Mouse (Mus musculus) hindbrain, postnatal 0 days (tissue): ENCODE measurements around the gene Cntfr. TPM values are rescaled to one million over a fixed set of nuclear protein-coding genes. Genes with fewer than 3 reads are reported as not detected.

Experiments
- ATAC-seq: fragments of 200-750 bp; cut with Nextera tagmentation; 2 replicates; pipeline ENCODE4 v1.8.0; 2017; ENCODE audit warnings: mild to moderate bottlenecking, moderate TSS enrichment, moderate library complexity
- DNase-seq: peaks from one replicate; pipeline ENCODE4 v3.0.0-alpha.2; 2015; ENCODE audit warnings: low spot score
- H3K27ac ChIP-seq: fragments of 300-500 bp; sonication (generic); 2 replicates; pipeline ENCODE4 v1.5.1; 2014; ENCODE audit warnings: mild to moderate bottlenecking
- H3K27me3 ChIP-seq: fragments of 300-500 bp; sonication (generic); 2 replicates; pipeline ENCODE4 v1.6.1; 2014; ENCODE audit warnings: low read length, mixed read lengths; ENCODE audit not compliant: insufficient read depth
- H3K36me3 ChIP-seq: fragments of 300-500 bp; sonication (generic); 2 replicates; pipeline ENCODE4 v1.6.1; 2014; ENCODE audit warnings: low read length, mixed read lengths; ENCODE audit not compliant: insufficient read depth
- H3K4me1 ChIP-seq: fragments of 300-500 bp; sonication (generic); 2 replicates; pipeline ENCODE4 v1.6.1; 2014; ENCODE audit warnings: antibody characterized with exemption, low read length, mixed read lengths; ENCODE audit not compliant: insufficient read depth
- H3K4me2 ChIP-seq: fragments of 300-500 bp; sonication (generic); 2 replicates; pipeline ENCODE4 v1.6.1; 2014; ENCODE audit warnings: low read depth, mild to moderate bottlenecking, low read length, moderate library complexity, mixed read lengths
- H3K4me3 ChIP-seq: fragments of 300-500 bp; sonication (generic); 2 replicates; pipeline ENCODE4 v1.5.1; 2014; ENCODE audit warnings: low read length
- H3K9ac ChIP-seq: fragments of 300-500 bp; sonication (generic); replicated peaks from 2 replicates; pipeline ENCODE4 v1.6.1; 2014; ENCODE audit warnings: mild to moderate bottlenecking, low read length, moderate library complexity, mixed read lengths
- H3K9me3 ChIP-seq: fragments of 300-500 bp; sonication (generic); 2 replicates; pipeline ENCODE4 v1.6.1; 2016; ENCODE audit warnings: low read length, mixed read lengths
- CTCF ChIP-seq: IDR thresholded peaks from 2 replicates; pipeline ENCODE4 v1.5.1; 2016; ENCODE audit warnings: antibody characterized with exemption, control low read depth, low read depth
- WGBS: fragments of 180-500 bp; shearing (Covaris S2); extraction: QIAGEN DNeasy Blood & Tissue Kit; methylation state at CpG from one replicate; pipeline ENCODE4 v1.1.7; 2014; 5-methylcytosine and 5-hydroxymethylcytosine counted together
- polyA plus RNA-seq: library from polyadenylated mRNA; unstranded; fragments of >200 nt; fragmentation: Nextera tagmentation; extraction: Ambion mirVana; gene quantifications from 2 replicates; pipeline ENCODE4 v1.2.1, GENCODE M21; 2015
- total RNA-seq: library from RNA; depleted of rRNA; stranded (reverse); fragments of >200 nt; gene quantifications from 2 replicates; pipeline ENCODE4 v1.2.3, GENCODE M21; 2014

Gene Cntfr
- total and polyA plus RNA-seq, 2 experiments from 2014 or later = 22.1 to 61.9 TPM

DNA sequence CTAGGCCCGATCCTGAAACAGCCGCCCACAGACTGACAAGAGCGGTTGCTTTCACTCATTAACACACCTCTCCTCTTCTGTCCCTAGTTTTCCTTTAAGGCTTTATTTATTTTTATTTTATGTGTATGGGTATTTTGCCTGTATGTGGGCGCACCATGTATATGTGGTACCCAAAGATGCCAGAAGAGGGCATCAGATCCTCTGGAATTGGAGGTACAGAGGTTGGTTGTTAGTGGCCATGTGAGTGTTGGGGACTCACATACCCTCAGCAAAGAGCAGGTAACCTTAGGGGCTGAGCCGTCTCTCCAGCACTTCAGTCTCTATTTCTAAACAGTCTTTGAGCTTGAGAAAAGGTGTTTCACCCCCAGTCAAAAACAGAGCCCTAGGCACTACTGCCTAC, 18.7 kb upstream of the Cntfr start:
- Histone ChIP-seq H3K4me3 (no peak overlapping the region), H3K27ac (no peak overlapping the region), H3K36me3 (peaks cover 28% of the 10 kb centered on the region), H3K9ac (no peak overlapping the region), H3K4me2 (no peak overlapping the region), H3K9me3 (no peaks in the 10 kb centered on the region), H3K4me1 (peaks cover 10% of the 10 kb centered on the region; the same call in 1 of the 2 replicates), H3K27me3 (no peaks in the 10 kb centered on the region)
- peak; percentile 73 for TF ChIP-seq CTCF
- DNase-seq = peak; percentile 67
- 84% methylated on average over 5 of the region's 5 CpGs for WGBS
- ATAC-seq = no peak

DNA sequence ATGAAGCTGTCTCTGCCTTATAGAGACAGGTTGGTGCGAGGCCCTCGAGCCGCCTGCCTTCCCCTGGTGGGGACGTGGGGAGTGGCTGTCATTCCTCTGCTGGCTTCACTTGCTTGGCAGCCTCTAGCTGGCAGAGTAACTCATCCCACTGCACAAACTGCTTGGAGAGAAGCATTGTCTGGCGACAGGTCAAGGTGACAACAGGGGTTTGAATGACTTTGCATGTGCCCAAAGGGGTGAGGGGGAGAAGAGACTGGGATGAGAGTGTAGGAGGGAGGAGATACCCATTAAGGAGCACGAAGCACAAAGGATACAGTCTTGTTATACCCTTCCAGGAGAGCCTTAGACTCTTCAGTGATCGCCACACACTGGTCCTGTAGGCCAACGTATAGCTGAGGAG, 18.2 kb upstream of the Cntfr start:
- no peak for TF ChIP-seq CTCF
- ATAC-seq (no peak), DNase-seq (no peak)
- Histone ChIP-seq H3K36me3 (peaks cover 25% of the 10 kb centered on the region), H3K9me3 (no peaks in the 10 kb centered on the region), H3K27me3 (no peaks in the 10 kb centered on the region), H3K27ac (no peak overlapping the region), H3K4me3 (no peak overlapping the region), H3K4me1 (peaks cover 10% of the 10 kb centered on the region; the same call in 1 of the 2 replicates), H3K4me2 (no peak overlapping the region), H3K9ac (no peak overlapping the region)
- WGBS = 75% methylated on average over 8 of the region's 8 CpGs

GRCm38 (mm10) chr4:41714276-41714675, 17.4 kb upstream of the Cntfr start:
- H3K36me3 ChIP-seq = peaks cover 20% of the 10 kb centered on the region
- H3K4me2 ChIP-seq = peak overlapping the region; percentile 90
- H3K27me3 ChIP-seq = no peaks in the 10 kb centered on the region
- H3K9me3 ChIP-seq = no peaks in the 10 kb centered on the region
- peak overlapping the region; percentile 69 for H3K4me3 ChIP-seq
- 11% methylated on average over 8 of the region's 8 CpGs for WGBS
- H3K27ac ChIP-seq = 0 out of 2 replicates have a peak overlapping the region, but pooled peaks have one; percentile 27
- ATAC-seq (peak; percentile 24; the same call in 1 of the 2 replicates), DNase-seq (peak; percentile 90)
- H3K9ac ChIP-seq = no peak overlapping the region
- peaks cover 10% of the 10 kb centered on the region; the same call in 1 of the 2 replicates for H3K4me1 ChIP-seq
- peak; percentile 89 for TF ChIP-seq CTCF

DNA sequence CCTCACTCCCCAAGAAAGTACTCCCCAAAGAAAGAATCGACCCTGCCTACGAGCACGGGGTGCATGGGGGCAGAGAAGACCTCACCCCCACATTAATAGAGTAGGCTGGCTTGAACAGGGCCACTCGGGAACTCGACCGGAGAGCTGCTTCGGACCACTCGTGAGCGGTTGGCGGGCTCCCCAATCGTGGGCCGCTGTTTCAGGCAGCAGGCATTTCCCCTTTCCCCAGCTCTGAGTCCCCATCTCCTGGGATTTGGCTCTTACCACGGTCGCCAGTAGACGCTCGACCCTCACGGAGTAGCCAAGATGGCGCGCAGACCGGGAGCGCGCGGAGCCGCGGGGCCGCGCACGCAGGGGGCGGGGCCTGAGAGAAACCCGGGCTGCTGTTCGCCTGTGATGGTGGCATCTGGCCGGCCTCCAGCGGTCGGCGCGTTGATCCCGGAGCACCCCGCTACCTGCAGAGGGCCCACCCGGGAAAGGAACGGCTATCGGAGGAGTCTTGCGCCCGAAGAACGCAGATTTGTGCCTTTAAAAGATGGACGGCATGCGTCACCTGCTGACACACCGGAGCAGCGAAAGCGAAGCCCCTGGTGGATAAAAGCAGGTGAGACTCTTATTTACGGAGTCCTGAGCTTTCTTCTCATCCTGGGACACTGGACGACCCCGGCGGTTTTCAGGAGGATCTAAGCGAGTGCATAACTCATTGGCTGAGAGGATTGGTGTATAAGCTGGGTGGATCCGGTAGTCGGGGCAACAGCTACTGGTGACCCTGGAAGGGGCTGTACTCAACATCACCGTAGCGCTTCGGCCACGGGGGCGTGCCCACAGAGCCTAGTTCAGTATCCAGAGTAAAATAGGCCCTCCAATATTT, 16.5 kb upstream of the Cntfr start, which contains the start of gene Rpp25l:
Rpp25l (minus strand) TSS at position 338 of the 871 bp plus-strand sequence.
- Histone ChIP-seq H3K4me2 (peak within 1 kb of the TSS; percentile 90), H3K9me3 (no peaks in the 10 kb centered on the region), H3K27ac (peak within 1 kb of the TSS; percentile 80), H3K9ac (peak within 1 kb of the TSS; percentile 82), H3K36me3 (peaks cover 14% of the 10 kb centered on the region; the same call in 1 of the 2 replicates), H3K4me3 (peak within 1 kb of the TSS; percentile 69), H3K4me1 (peaks cover 10% of the 10 kb centered on the region; the same call in 1 of the 2 replicates), H3K27me3 (no peaks in the 10 kb centered on the region)
- WGBS = under 1% methylated on average over 61 of the region's 61 CpGs
- peak; percentile 47 for TF ChIP-seq CTCF
- peak; percentile 92 for DNase-seq
- ATAC-seq = peak; percentile 72

- DNase-seq (peak; percentile 38), ATAC-seq (peak; percentile 4; the same call in 1 of the 2 replicates)
- peak overlapping the region; percentile 80 for H3K27ac ChIP-seq
- peak overlapping the region; percentile 82 for H3K9ac ChIP-seq
- H3K36me3 ChIP-seq = peaks cover 7% of the 10 kb centered on the region; the same call in 1 of the 2 replicates
- no peaks in the 10 kb centered on the region for H3K9me3 ChIP-seq
- TF ChIP-seq CTCF = no peak
- WGBS = 32% methylated on average over 31 of the region's 31 CpGs
- peak overlapping the region; percentile 69 for H3K4me3 ChIP-seq
- peaks cover 10% of the 10 kb centered on the region; the same call in 1 of the 2 replicates for H3K4me1 ChIP-seq
- H3K27me3 ChIP-seq = no peaks in the 10 kb centered on the region
- peak overlapping the region; percentile 90 for H3K4me2 ChIP-seq
These were observed 15.7 kb upstream of the Cntfr start for GRCm38 (mm10) chr4:41712421-41713196.

DNA sequence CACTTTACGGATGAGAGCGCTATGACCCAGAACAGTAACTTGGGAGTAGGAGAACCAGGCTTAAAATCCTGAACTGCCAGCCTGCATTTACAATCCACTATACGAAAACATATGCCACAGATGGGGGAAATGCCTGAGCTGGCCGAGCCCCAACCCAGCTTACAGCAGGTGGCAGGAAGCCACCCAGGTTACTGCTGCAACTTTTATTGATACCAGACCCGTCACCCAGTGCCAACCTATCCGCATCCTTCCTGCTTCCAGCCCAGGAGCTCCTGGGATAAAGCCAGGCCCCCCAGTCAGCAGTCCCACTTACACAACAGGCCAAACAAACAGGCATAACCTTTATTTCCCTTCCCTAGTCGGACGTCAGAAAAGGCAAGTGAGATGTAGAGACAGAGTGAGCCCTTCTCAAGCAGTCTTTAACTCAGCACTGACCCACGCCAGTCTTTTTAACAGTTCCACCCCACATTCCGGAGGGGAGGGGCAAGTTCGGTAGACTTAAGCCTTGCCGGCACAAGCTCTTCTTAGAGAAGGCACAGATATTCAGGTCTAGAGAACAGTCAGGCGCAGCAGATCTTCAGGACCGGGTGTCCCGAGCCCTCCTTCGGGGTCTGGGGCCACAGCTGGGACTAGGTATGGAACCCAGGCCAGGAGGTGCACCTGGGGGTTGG, 15.0 kb upstream of the Cntfr start:
- ATAC-seq = no peak
- Histone ChIP-seq H3K4me1 (peaks cover 11% of the 10 kb centered on the region; the same call in 1 of the 2 replicates), H3K4me2 (peak overlapping the region; percentile 90), H3K9ac (peak overlapping the region; percentile 82), H3K4me3 (peak overlapping the region; percentile 69), H3K27ac (no peak overlapping the region), H3K36me3 (no peaks in the 10 kb centered on the region), H3K9me3 (no peaks in the 10 kb centered on the region), H3K27me3 (no peaks in the 10 kb centered on the region)
- no peak for TF ChIP-seq CTCF
- no peak for DNase-seq
- WGBS = 58% methylated on average over 16 of the region's 16 CpGs
